Mouse (Mus musculus): ENCODE results near the gene Podxl. TPM values are rescaled to one million over a fixed set of nuclear protein-coding genes. Genes with fewer than 3 reads are reported as not detected.

Gene Podxl
- polyA plus RNA-seq, 1 experiment from 2014 or later = 36.2 TPM

GRCm38 (mm10) chr6:31596346-31597135 lies 32.8 kb upstream of the Podxl start:
- Histone ChIP-seq H3K9ac (ENCODE audit: low read depth, low read length) (no peak overlapping the region), H3K4me3 (ENCODE audit: low read length) (no peak overlapping the region), H3K4me1 (ENCODE audit: control insufficient read depth, insufficient read depth, low read length) (peaks cover 18% of the 10 kb centered on the region), H3K27me3 (replicated peaks; ENCODE audit: control insufficient read depth, insufficient read depth, low read length) (no peaks in the 10 kb centered on the region), H3K9me3 (ENCODE audit: control insufficient read depth, low read length) (no peaks in the 10 kb centered on the region), H3K4me2 (ENCODE audit: low read depth, low read length) (no peak overlapping the region), H3K36me3 (ENCODE audit: control insufficient read depth, insufficient read depth, low read length) (no peaks in the 10 kb centered on the region), H3K27ac (ENCODE audit: low read length) (peak overlapping the region; percentile 62)
- peak; percentile 60 for ATAC-seq
- WGBS = 21% methylated on average over 20 of the region's 20 CpGs

- H3K9me3 ChIP-seq (ENCODE audit: control insufficient read depth, low read length) = no peaks in the 10 kb centered on the region
- H3K27me3 ChIP-seq (replicated peaks; ENCODE audit: control insufficient read depth, insufficient read depth, low read length) = no peaks in the 10 kb centered on the region
- ATAC-seq = no peak; the same call in 1 of the 2 replicates
- no peak overlapping the region for H3K4me2 ChIP-seq (ENCODE audit: low read depth, low read length)
- H3K4me1 ChIP-seq (ENCODE audit: control insufficient read depth, insufficient read depth, low read length) = peaks cover 17% of the 10 kb centered on the region
- H3K4me3 ChIP-seq (ENCODE audit: low read length) = no peak overlapping the region
- no peaks in the 10 kb centered on the region for H3K36me3 ChIP-seq (ENCODE audit: control insufficient read depth, insufficient read depth, low read length)
- H3K27ac ChIP-seq (ENCODE audit: low read length) = peak overlapping the region; percentile 50; the same call in 1 of the 2 replicates
- WGBS = 70% methylated on average over 1 of the region's 1 CpGs
- H3K9ac ChIP-seq (ENCODE audit: low read depth, low read length) = no peak overlapping the region
Observed at GRCm38 (mm10) chr6:31592579-31593238, 28.9 kb upstream of the Podxl start.

GRCm38 (mm10) chr6:31592128-31592527 lies 28.3 kb upstream of the Podxl start:
- H3K4me2 ChIP-seq (ENCODE audit: low read depth, low read length) = no peak overlapping the region
- H3K4me1 ChIP-seq (ENCODE audit: control insufficient read depth, insufficient read depth, low read length) = peaks cover 22% of the 10 kb centered on the region
- 78% methylated on average over 2 of the region's 2 CpGs for WGBS
- no peaks in the 10 kb centered on the region for H3K36me3 ChIP-seq (ENCODE audit: control insufficient read depth, insufficient read depth, low read length)
- no peak overlapping the region for H3K27ac ChIP-seq (ENCODE audit: low read length)
- ATAC-seq = no peak
- no peak overlapping the region for H3K4me3 ChIP-seq (ENCODE audit: low read length)
- no peaks in the 10 kb centered on the region for H3K9me3 ChIP-seq (ENCODE audit: control insufficient read depth, low read length)
- no peaks in the 10 kb centered on the region for H3K27me3 ChIP-seq (replicated peaks; ENCODE audit: control insufficient read depth, insufficient read depth, low read length)
- H3K9ac ChIP-seq (ENCODE audit: low read depth, low read length) = no peak overlapping the region

GRCm38 (mm10) chr6:31591676-31592075 lies 27.9 kb upstream of the Podxl start:
- H3K4me3 ChIP-seq (ENCODE audit: low read length) = no peak overlapping the region
- 79% methylated on average over 3 of the region's 3 CpGs for WGBS
- H3K4me1 ChIP-seq (ENCODE audit: control insufficient read depth, insufficient read depth, low read length) = peaks cover 20% of the 10 kb centered on the region
- no peaks in the 10 kb centered on the region for H3K27me3 ChIP-seq (replicated peaks; ENCODE audit: control insufficient read depth, insufficient read depth, low read length)
- H3K27ac ChIP-seq (ENCODE audit: low read length) = no peak overlapping the region
- no peaks in the 10 kb centered on the region for H3K36me3 ChIP-seq (ENCODE audit: control insufficient read depth, insufficient read depth, low read length)
- no peak overlapping the region for H3K4me2 ChIP-seq (ENCODE audit: low read depth, low read length)
- no peak overlapping the region for H3K9ac ChIP-seq (ENCODE audit: low read depth, low read length)
- H3K9me3 ChIP-seq (ENCODE audit: control insufficient read depth, low read length) = no peaks in the 10 kb centered on the region
- no peak for ATAC-seq

GRCm38 (mm10) chr6:31590754-31591153 lies 27.0 kb upstream of the Podxl start:
- H3K4me1 ChIP-seq (ENCODE audit: control insufficient read depth, insufficient read depth, low read length) = peaks cover 15% of the 10 kb centered on the region; the same call in 1 of the 2 replicates
- H3K4me2 ChIP-seq (ENCODE audit: low read depth, low read length) = no peak overlapping the region
- WGBS = 44% methylated on average over 2 of the region's 2 CpGs
- H3K9me3 ChIP-seq (ENCODE audit: control insufficient read depth, low read length) = no peaks in the 10 kb centered on the region
- no peak overlapping the region for H3K27ac ChIP-seq (ENCODE audit: low read length)
- ATAC-seq = peak; percentile 64
- H3K36me3 ChIP-seq (ENCODE audit: control insufficient read depth, insufficient read depth, low read length) = no peaks in the 10 kb centered on the region
- H3K27me3 ChIP-seq (replicated peaks; ENCODE audit: control insufficient read depth, insufficient read depth, low read length) = no peaks in the 10 kb centered on the region
- no peak overlapping the region for H3K4me3 ChIP-seq (ENCODE audit: low read length)
- H3K9ac ChIP-seq (ENCODE audit: low read depth, low read length) = no peak overlapping the region

- Histone ChIP-seq H3K4me1 (ENCODE audit: control insufficient read depth, insufficient read depth, low read length) (peaks cover 15% of the 10 kb centered on the region; the same call in 1 of the 2 replicates), H3K27me3 (replicated peaks; ENCODE audit: control insufficient read depth, insufficient read depth, low read length) (no peaks in the 10 kb centered on the region), H3K4me3 (ENCODE audit: low read length) (no peak overlapping the region), H3K9me3 (ENCODE audit: control insufficient read depth, low read length) (no peaks in the 10 kb centered on the region), H3K36me3 (ENCODE audit: control insufficient read depth, insufficient read depth, low read length) (no peaks in the 10 kb centered on the region), H3K27ac (ENCODE audit: low read length) (no peak overlapping the region), H3K4me2 (ENCODE audit: low read depth, low read length) (no peak overlapping the region), H3K9ac (ENCODE audit: low read depth, low read length) (no peak overlapping the region)
- 72% methylated on average over 3 of the region's 3 CpGs for WGBS
- no peak for ATAC-seq
Observed at GRCm38 (mm10) chr6:31589268-31589667, 25.5 kb upstream of the Podxl start.

- Histone ChIP-seq H3K27me3 (replicated peaks; ENCODE audit: control insufficient read depth, insufficient read depth, low read length) (no peaks in the 10 kb centered on the region), H3K9me3 (ENCODE audit: control insufficient read depth, low read length) (no peaks in the 10 kb centered on the region), H3K4me2 (ENCODE audit: low read depth, low read length) (no peak overlapping the region), H3K4me1 (ENCODE audit: control insufficient read depth, insufficient read depth, low read length) (peaks cover 8% of the 10 kb centered on the region; the same call in 1 of the 2 replicates), H3K4me3 (ENCODE audit: low read length) (no peak overlapping the region), H3K27ac (ENCODE audit: low read length) (no peak overlapping the region), H3K9ac (ENCODE audit: low read depth, low read length) (no peak overlapping the region), H3K36me3 (ENCODE audit: control insufficient read depth, insufficient read depth, low read length) (no peaks in the 10 kb centered on the region)
- peak; percentile 58 for ATAC-seq
- 38% methylated on average over 4 of the region's 4 CpGs for WGBS
Observed at GRCm38 (mm10) chr6:31587655-31588054, 23.9 kb upstream of the Podxl start.

- ATAC-seq = no peak
- no peak overlapping the region for H3K27ac ChIP-seq (ENCODE audit: low read length)
- no peak overlapping the region for H3K4me2 ChIP-seq (ENCODE audit: low read depth, low read length)
- no peaks in the 10 kb centered on the region for H3K9me3 ChIP-seq (ENCODE audit: control insufficient read depth, low read length)
- H3K9ac ChIP-seq (ENCODE audit: low read depth, low read length) = no peak overlapping the region
- no peaks in the 10 kb centered on the region for H3K36me3 ChIP-seq (ENCODE audit: control insufficient read depth, insufficient read depth, low read length)
- peaks cover 7% of the 10 kb centered on the region; the same call in 1 of the 2 replicates for H3K4me1 ChIP-seq (ENCODE audit: control insufficient read depth, insufficient read depth, low read length)
- H3K27me3 ChIP-seq (replicated peaks; ENCODE audit: control insufficient read depth, insufficient read depth, low read length) = no peaks in the 10 kb centered on the region
- H3K4me3 ChIP-seq (ENCODE audit: low read length) = no peak overlapping the region
- 81% methylated on average over 2 of the region's 2 CpGs for WGBS
Observed at GRCm38 (mm10) chr6:31586127-31586526, 22.3 kb upstream of the Podxl start.

- Histone ChIP-seq H3K27ac (ENCODE audit: low read length) (no peak overlapping the region), H3K4me2 (ENCODE audit: low read depth, low read length) (no peak overlapping the region), H3K27me3 (replicated peaks; ENCODE audit: control insufficient read depth, insufficient read depth, low read length) (no peaks in the 10 kb centered on the region), H3K36me3 (ENCODE audit: control insufficient read depth, insufficient read depth, low read length) (no peaks in the 10 kb centered on the region), H3K9ac (ENCODE audit: low read depth, low read length) (no peak overlapping the region), H3K9me3 (ENCODE audit: control insufficient read depth, low read length) (no peaks in the 10 kb centered on the region), H3K4me3 (ENCODE audit: low read length) (no peak overlapping the region), H3K4me1 (ENCODE audit: control insufficient read depth, insufficient read depth, low read length) (no peaks in the 10 kb centered on the region)
- no peak for ATAC-seq
- WGBS = 79% methylated on average over 9 of the region's 9 CpGs
Observed at GRCm38 (mm10) chr6:31576151-31576550, 12.4 kb upstream of the Podxl start.
